Mouse (Mus musculus) left cerebral cortex, postnatal 10 days (tissue): ENCODE results near the gene Hmcn2. TPM values are rescaled to one million over a fixed set of nuclear protein-coding genes. Genes with fewer than 3 reads are reported as not detected.

Experiments
- DNase-seq, 2 experiments: peaks; one replicate each; pipeline ENCODE4 v3.0.0; 2021 to 2022; ENCODE audit warnings: low spot score in 2 of 2, mixed read lengths in 1 of 2; ENCODE audit errors: extremely low spot score in 1 of 2
- intact Hi-C: fragments of 180-260 bp; cut with DNase I; formaldehyde crosslinking; loops from one replicate; pipeline ENCODE4 v1.15.1; 2025
- total RNA-seq, 2 experiments: library from RNA; stranded (reverse); gene quantifications; 2 replicates each; pipeline ENCODE4 v1.2.3; 2021

Gene Hmcn2
- total RNA-seq, 2 experiments from 2014 or later, result 0.22 to 0.39 TPM

- intact Hi-C loops, result no loop called here
- DNase-seq, result no peak
These were observed 133.3 kb downstream of the Hmcn2 start for GRCm38 (mm10) chr2:31447536-31447935.

- intact Hi-C loops, result no loop called here
- DNase-seq, result no peak
These were observed 134.7 kb downstream of the Hmcn2 start for GRCm38 (mm10) chr2:31448756-31449440.

- peak; percentile 59 to 75 for DNase-seq
- intact Hi-C loops, result no loop called here
These were observed 135.2 kb downstream of the Hmcn2 start for GRCm38 (mm10) chr2:31449441-31449815.

DNA sequence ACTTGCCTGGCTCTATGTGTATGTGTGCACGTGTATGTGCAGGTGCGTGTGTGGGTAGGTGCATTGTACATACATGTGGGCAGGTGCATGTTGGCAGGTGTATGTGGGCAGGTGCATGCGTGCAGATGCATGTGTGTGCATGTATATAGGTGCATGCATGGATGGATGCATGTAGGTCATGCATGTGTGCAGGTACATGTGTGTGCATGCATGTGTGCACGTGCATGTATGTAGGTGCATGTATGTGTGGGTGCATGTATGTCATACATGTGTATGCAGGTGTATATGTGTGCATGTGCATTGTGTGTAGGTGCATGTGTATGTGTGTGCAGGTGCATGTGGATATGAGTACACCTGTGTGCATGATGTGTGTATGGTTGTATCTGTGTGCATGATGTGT is 135.7 kb downstream of the Hmcn2 start:
- no peak for DNase-seq
- intact Hi-C loops, result no loop called here

DNA sequence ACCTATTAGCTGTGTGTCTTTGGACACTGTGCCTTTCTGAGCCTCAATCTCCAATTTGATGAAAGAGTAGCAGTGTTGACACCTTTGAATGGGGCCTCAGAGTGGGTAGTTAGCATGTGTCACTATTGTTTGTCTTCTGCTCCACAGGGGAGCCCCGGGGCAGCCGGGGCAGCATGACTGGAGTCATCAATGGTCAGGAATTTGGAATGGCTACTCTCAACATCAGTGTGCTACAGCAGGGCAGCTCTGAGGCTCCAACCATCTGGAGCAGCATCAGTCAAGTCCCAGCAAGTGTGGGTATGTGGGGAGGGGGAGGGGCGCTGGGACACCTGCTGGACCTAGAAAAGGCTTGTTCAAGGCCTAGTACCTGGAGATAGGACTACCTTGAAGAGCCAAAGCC is 136.4 kb downstream of the Hmcn2 start:
- DNase-seq, result no peak

DNA sequence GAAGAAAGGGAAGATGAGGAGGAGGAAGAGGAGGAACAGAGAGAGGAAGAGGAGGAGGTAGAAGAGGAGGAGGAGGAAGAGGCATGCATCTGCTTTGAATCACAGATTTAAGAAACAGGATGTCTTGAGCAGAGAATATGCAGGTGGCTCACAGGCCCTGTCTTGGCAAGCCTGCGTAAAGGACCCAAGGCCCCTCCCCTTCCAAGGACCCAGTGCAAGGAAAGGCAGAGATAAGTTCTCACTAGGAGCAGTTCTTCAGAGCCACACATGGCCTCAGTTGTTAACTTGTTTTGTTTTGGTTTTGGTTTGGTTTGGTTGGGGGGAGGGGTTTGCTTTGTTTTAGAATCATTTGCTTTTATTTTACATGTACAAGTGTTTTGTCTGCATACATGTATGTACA is 137.3 kb downstream of the Hmcn2 start:
- DNase-seq, result no peak
- intact Hi-C loops, result no loop called here

More for the DNA sequence above, 136.4 kb downstream of the Hmcn2 start:
- intact Hi-C loops, result no loop called here

GRCm38 (mm10) chr2:31453011-31453410 is 138.8 kb downstream of the Hmcn2 start:
- DNase-seq, result no peak
- intact Hi-C loops, result no loop called here

DNA sequence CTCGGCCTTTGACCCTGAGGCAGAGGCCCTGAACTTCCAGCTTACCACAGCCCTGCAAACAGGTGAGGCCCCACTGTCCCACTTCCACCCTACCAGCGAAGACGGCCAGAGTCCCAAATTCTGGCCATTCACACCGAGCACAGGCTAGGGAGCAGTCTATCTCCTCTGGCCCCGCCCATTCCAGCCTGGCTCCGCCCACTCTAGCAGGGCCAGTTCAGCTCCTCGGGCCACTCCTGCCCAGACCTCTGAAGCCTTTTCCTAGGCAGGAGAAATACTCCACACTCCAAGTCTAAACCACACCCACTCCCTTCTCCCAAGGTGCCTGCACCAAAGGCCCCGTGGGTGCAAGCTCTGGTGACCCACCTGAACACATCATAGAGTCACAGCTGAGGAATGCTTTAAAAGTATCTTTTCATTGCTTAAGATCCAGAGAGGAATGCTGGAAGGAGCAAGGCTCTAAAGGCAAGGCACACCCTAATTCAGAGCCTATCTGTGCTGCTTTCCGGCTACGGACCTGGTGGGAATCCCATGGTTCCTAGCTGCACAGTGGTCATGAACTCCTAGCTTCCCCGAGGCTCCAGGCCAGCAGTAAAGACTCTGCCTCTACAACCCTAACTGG is 139.5 kb downstream of the Hmcn2 start:
- intact Hi-C loops, result no loop called here

GRCm38 (mm10) chr2:31454280-31454679 is 140.1 kb downstream of the Hmcn2 start:
- intact Hi-C loops, result no loop called here
- peak; percentile 35 to 83 for DNase-seq

More for the DNA sequence above, 139.5 kb downstream of the Hmcn2 start:
- DNase-seq, result no peak

DNA sequence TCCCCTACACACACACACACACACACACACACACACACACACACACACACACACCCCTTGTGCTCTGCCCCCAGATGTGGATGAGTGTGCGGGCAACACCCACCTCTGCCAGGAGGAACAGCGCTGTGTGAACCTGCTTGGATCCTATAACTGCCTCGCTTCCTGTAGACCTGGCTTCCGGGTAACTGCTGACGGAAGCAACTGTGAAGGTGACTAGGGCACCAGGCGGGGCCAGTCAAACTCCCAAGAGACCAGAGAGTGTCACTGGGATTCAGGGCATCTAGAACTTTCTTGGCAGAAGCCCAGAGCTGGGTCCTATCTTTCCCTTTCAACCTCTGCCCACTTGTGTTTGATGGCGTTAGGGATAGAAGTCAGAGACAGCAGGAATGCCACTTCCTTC is 141.2 kb downstream of the Hmcn2 start:
- DNase-seq, result no peak
- intact Hi-C loops, result no loop called here

DNA sequence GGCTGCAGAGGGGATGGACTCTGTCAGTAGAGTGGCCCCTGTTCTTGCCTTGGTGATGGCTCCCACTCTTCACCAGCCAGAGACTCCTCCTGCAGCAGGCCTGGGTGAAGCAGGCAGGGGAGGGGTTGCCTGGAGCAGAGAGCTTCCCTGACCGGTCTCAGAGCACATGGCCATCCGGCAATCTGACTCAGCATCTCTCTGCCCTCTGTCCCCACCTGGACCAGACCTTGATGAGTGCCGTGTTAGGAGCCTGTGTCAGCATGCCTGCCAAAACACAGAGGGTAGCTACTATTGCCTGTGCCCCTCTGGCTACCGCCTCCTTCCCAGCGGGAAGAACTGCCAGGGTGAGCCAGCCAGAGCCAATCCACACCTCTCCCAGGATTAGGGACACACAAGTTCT is 144.2 kb downstream of the Hmcn2 start:
- DNase-seq, result no peak
- intact Hi-C loops, result no loop called here

DNA sequence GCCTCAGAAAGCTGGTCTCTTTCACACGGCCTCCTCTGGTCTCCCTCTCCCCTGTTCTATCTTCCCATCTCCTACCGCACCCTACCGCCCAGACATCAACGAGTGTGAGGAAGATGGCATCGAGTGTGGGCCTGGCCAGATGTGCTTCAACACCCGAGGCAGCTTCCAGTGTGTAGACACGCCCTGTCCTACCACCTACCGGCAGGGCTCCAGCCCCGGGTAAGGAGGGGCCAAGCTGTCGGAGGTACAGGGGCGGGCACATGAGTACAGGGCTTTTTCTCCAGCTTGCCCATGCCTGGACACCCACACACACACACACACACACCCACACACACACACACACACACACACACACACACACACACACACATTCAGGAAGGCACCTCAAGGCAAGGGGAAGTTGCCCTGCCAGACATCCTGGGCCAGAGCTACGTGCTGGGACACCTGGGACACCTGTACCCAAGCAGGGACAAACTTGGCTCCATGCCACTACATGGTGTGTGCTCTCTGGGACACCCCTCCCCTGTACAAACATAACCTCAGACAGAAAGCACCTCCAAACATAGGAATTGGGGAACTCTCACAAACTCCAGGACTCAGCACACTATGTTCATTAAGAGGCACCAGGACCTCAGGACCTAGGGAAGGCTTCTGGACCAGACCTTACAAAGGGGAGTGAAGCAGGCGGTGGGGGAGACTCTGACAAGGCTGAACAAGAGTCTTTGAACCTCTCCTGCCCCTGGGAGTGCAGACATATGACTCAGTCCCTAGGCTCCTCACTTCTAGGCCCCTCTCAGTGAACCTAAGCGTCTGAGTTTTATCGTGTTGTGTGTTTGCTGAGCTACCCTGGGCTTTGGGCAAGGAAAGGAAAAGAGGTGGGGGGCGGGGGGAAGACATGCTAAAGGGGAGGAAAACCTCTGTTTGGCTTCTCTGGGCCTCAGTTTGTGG is 145.0 kb downstream of the Hmcn2 start:
- intact Hi-C loops, result no loop called here

GRCm38 (mm10) chr2:31460025-31460571 is 145.9 kb downstream of the Hmcn2 start:
- intact Hi-C loops, result no loop called here
- peak in 1 of 2 experiments; percentile 70 for DNase-seq

More for the DNA sequence above, 145.0 kb downstream of the Hmcn2 start:
- DNase-seq, result peak in 1 of 2 experiments; percentile 26

GRCm38 (mm10) chr2:31460920-31461319 is 146.7 kb downstream of the Hmcn2 start:
- intact Hi-C loops, result no loop called here

DNA sequence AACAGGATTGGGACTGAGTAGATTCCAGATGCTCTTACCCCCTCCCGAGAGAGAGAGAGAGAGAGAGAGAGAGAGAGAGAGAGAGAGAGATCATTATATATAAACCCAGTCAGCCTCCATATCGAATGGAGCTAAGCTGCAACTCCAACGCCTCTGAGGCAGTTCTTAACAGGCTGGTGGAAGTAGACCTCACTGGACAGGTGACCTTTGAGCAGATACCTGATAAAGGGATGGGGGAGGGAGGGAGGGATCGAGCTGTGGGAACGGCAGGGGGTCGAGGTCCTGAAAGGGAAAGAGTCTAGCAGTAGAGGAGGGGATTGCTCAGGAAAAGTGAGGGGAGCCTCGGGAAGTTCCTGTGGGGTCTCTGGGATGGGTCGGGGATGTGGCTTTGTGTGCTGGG is 147.8 kb downstream of the Hmcn2 start:
- DNase-seq, result no peak
- intact Hi-C loops, result no loop called here

More at GRCm38 (mm10) chr2:31460920-31461319, 146.7 kb downstream of the Hmcn2 start:
- no peak for DNase-seq

GRCm38 (mm10) chr2:31463253-31463652 is 149.0 kb downstream of the Hmcn2 start:
- intact Hi-C loops, result no loop called here
- DNase-seq, result no peak

DNA sequence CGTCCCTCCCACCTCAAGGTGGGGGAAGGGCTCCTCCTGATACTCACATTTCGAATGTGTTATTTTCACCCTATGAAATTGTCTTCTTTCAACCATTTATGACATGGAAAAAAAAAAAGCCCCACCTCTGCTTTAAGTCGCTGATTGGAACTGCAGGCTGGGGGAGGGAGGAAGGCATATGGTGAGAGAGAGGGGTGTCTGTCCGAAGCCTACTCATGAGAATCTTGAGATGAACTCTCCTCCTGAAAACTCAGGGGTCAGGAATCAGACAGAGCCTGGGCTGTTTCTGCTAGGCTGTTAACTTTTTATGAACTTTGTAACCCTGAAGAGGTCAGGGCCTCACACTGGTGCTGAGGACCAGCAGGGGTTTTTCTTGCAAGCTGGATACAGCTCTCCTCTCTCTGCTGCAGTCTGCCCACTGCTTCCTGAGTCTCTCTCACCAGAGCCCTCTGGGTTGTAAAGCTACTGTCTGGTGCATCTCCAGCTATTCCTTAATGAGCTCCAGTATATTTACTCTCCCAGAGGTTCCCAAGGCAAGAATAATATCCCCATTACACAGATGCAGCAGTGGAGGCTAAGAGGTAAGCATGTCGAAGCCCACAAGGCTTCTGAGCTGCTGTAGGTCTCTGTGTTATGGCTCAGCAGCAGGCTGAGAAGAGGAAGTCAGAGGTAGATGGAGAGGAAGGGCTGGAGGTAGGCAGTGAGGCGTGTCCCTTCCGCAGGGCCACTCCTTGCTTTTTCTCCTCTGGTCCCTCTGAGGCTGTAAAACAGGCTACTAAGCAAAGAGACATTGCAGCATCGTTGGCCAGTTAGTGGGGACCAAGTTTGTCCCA is 149.7 kb downstream of the Hmcn2 start:
- DNase-seq, result no peak
- intact Hi-C loops, result no loop called here

GRCm38 (mm10) chr2:31464529-31464910 is 150.3 kb downstream of the Hmcn2 start:
- no peak for DNase-seq
- intact Hi-C loops, result no loop called here
